Mouse (Mus musculus) ES-Bruce4 (cell line): Measurements from ENCODE around the gene Tmem189.

ENCODE experiments used
- CTCF ChIP-seq: IDR thresholded peaks from one replicate; pipeline ENCODE4 v1.8.1; 2011; ENCODE audit warnings: low read depth, low read length
- EP300 ChIP-seq: IDR thresholded peaks from 2 replicates; pipeline ENCODE4 v1.6.1; 2011; ENCODE audit warnings: low read depth, low read length; ENCODE audit not compliant: insufficient read depth
- POLR2A ChIP-seq: IDR thresholded peaks from one replicate; pipeline ENCODE4 v1.8.1; 2011; ENCODE audit warnings: low read length; ENCODE audit not compliant: insufficient read depth

GRCm38 (mm10) chr2:167689501-167690218 lies at the start of gene Tmem189:
- no peak for TF ChIP-seq POLR2A
- no peak for TF ChIP-seq CTCF
- no peak for TF ChIP-seq EP300
